Mouse (Mus musculus): Measurements from ENCODE around the gene Ankrd55. TPM values are rescaled to one million over a fixed set of nuclear protein-coding genes. Genes with fewer than 3 reads are reported as not detected.

The Ankrd55 gene
- polyA plus RNA-seq (2014; fragmentation: Nextera tagmentation; extraction: Ambion mirVana), result 0.11 and 0.40 TPM in 2 replicates

DNA sequence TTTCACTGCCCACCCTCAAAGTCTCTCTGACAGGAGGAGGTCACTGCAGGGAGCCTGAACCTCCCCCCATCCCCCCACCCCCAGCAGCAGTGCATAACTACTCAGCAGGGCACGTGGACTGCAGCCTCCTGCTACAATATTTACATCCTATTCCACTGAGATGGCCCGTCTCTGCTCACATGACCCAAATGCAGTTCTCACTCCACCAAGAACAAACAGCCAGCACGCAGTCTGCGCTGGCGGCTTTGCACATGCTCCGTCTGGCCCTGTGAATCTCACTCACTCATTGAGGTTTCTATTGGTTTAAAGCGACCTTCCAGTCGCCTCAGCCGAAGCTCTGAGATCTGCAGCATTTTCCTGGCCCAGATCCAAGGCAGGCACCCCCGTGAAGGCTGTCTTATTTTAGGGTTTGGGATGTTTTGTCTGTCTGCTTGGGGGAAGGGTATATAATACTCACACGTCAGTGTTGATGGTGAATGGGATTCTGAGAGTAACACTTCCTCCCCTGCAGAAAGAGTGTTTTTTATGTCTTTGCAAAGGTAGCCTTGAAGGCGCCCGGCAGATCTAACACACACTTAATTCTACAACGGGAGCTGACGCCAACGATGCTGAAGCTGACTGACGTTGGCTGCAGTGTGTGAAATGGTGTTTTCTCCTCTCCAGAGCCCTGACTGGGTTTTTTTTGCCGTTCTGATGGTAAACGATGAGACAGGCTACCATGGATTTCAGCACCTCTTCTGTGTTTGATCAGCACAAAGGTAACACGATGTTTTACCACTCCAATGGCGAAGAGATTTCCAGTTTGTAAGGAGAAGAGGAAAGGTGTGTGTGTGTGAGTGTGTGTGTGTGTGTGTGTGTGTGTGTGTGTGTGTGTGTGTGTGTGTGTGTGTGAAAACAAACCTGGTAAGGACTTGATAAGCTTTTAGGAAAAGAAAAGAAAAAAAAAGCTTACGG, at the start of gene Ankrd55:
Ankrd55 (plus strand) TSS at position 227 of the 954 bp plus-strand sequence.
- ATAC-seq (replicated peaks; ENCODE audit: low FRiP score), result peak; percentile 63
- Histone ChIP-seq H3K36me3 (ENCODE audit: control insufficient read depth, insufficient read depth, low read length) (no peaks in the 10 kb centered on the region), H3K4me1 (replicated peaks; ENCODE audit: control insufficient read depth, insufficient read depth, low read length) (peaks cover 3% of the 10 kb centered on the region; the same call in 1 of the 2 replicates), H3K9ac (ENCODE audit: low read depth, low read length) (no peak within 1 kb of the TSS), H3K4me3 (ENCODE audit: low read depth, low read length) (no peak within 1 kb of the TSS), H3K27ac (ENCODE audit: low read depth, low read length) (0 out of 2 replicates have a peak within 1 kb of the TSS, but pooled peaks have one; percentile 6), H3K9me3 (ENCODE audit: control insufficient read depth, low read length) (no peaks in the 10 kb centered on the region), H3K27me3 (replicated peaks; ENCODE audit: control insufficient read depth, insufficient read depth, low read length) (no peaks in the 10 kb centered on the region), H3K4me2 (peak within 1 kb of the TSS; percentile 44)
- WGBS, result 33% methylated on average over 22 of the region's 22 CpGs
- peak; percentile 52 for DNase-seq (ENCODE audit: low spot score)

DNA sequence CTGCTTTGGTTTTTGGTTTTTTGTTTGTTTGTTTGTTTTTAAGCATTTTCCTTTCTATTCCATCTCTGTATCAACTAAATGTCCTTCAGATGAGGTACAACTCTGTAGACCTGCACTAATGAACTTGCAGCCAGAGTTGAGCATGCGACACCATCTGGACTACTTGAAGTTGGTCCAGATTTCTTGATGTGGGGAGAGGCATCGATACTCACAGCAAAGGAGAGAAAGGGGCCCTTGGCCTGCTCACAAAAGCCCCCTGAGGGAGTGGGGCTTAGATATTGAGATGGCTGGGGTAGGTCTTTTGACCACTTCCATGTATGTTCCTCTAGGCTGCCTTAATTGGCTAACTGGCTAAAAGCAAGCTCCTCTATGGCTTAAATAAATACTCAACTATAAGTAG, 49.0 kb upstream of the Ankrd55 start:
- H3K9ac ChIP-seq (ENCODE audit: low read depth, low read length), result no peak overlapping the region
- no peaks in the 10 kb centered on the region for H3K4me1 ChIP-seq (replicated peaks; ENCODE audit: control insufficient read depth, insufficient read depth, low read length)
- WGBS, result 84% methylated on average over 2 of the region's 2 CpGs
- no peaks in the 10 kb centered on the region for H3K9me3 ChIP-seq (ENCODE audit: control insufficient read depth, low read length)
- H3K36me3 ChIP-seq (ENCODE audit: control insufficient read depth, insufficient read depth, low read length), result no peaks in the 10 kb centered on the region
- no peak overlapping the region for H3K4me3 ChIP-seq (ENCODE audit: low read depth, low read length)
- no peak overlapping the region for H3K4me2 ChIP-seq
- no peaks in the 10 kb centered on the region for H3K27me3 ChIP-seq (replicated peaks; ENCODE audit: control insufficient read depth, insufficient read depth, low read length)
- DNase-seq (ENCODE audit: low spot score) (no peak), ATAC-seq (replicated peaks; ENCODE audit: low FRiP score) (no peak)
- H3K27ac ChIP-seq (ENCODE audit: low read depth, low read length), result no peak overlapping the region

DNA sequence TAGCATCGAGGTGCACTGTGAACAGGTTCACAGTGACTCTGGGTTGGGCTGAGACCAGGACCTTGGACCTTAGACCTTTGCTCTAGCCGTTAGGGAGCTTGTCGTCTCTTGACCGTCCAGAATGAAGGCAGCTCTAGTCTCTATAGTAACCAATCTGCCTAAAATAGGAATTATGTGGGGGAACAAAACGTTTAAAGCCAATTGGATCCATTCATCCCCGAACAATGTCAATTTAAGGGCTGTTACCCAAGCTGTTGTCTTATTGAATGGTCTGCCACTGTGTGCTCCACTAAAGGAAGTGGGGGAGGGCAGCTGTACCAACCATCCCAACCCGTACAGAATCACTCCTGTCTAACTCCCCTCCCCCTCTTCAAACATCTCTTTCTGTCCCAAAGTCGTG, 46.8 kb upstream of the Ankrd55 start:
- no peak overlapping the region for H3K9ac ChIP-seq (ENCODE audit: low read depth, low read length)
- no peaks in the 10 kb centered on the region for H3K27me3 ChIP-seq (replicated peaks; ENCODE audit: control insufficient read depth, insufficient read depth, low read length)
- no peaks in the 10 kb centered on the region for H3K9me3 ChIP-seq (ENCODE audit: control insufficient read depth, low read length)
- 57% methylated on average over 8 of the region's 8 CpGs for WGBS
- H3K36me3 ChIP-seq (ENCODE audit: control insufficient read depth, insufficient read depth, low read length), result no peaks in the 10 kb centered on the region
- H3K4me1 ChIP-seq (replicated peaks; ENCODE audit: control insufficient read depth, insufficient read depth, low read length), result no peaks in the 10 kb centered on the region
- H3K27ac ChIP-seq (ENCODE audit: low read depth, low read length), result no peak overlapping the region
- H3K4me2 ChIP-seq, result no peak overlapping the region
- H3K4me3 ChIP-seq (ENCODE audit: low read depth, low read length), result no peak overlapping the region
- ATAC-seq (replicated peaks; ENCODE audit: low FRiP score) (no peak), DNase-seq (ENCODE audit: low spot score) (no peak)

DNA sequence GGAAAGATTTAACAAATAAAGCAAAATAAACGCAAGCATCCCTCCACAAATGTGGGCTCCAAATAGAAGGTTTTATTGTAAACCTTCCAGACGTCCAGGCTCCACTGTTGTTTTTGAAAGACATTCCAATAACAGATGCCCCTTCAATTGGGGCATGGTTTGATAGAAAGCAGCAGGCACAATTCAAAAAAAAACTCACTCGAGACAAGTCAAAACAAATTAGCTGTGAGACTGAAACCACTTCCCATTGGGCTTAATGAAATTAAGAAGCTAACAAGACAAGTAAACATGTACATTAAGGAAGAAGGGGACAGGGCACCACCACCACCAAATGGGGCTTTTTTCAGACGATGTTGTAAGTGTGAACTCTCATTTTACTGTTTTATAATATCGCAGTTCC, 43.1 kb upstream of the Ankrd55 start:
- no peaks in the 10 kb centered on the region for H3K27me3 ChIP-seq (replicated peaks; ENCODE audit: control insufficient read depth, insufficient read depth, low read length)
- H3K36me3 ChIP-seq (ENCODE audit: control insufficient read depth, insufficient read depth, low read length), result no peaks in the 10 kb centered on the region
- peaks cover 6% of the 10 kb centered on the region; the same call in 1 of the 2 replicates for H3K9me3 ChIP-seq (ENCODE audit: control insufficient read depth, low read length)
- H3K9ac ChIP-seq (ENCODE audit: low read depth, low read length), result no peak overlapping the region
- H3K4me3 ChIP-seq (ENCODE audit: low read depth, low read length), result no peak overlapping the region
- no peak overlapping the region for H3K4me2 ChIP-seq
- H3K27ac ChIP-seq (ENCODE audit: low read depth, low read length), result no peak overlapping the region
- DNase-seq (ENCODE audit: low spot score) (no peak), ATAC-seq (replicated peaks; ENCODE audit: low FRiP score) (no peak)
- WGBS, result 69% methylated on average over 5 of the region's 5 CpGs
- H3K4me1 ChIP-seq (replicated peaks; ENCODE audit: control insufficient read depth, insufficient read depth, low read length), result no peaks in the 10 kb centered on the region

DNA sequence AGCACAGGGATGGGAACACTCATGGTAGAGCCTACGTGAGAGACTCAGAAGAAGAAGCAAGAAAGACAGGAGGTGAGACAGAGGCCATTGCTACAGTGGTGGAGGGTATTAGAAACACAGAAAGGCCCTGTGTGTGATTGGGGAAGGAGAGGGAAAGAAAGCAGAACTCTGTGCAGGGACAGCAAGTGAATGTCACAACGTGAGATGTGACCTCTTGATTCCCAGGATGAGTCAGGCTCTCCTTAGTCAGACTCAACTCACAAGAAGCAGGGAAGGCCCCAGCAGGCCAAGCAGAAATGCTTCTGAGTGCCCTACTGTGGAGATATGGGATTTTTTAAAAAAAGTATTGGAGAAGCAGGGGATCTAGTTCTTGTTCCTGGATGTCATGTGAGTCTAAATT, 36.8 kb upstream of the Ankrd55 start:
- 61% methylated on average over 2 of the region's 2 CpGs for WGBS
- Histone ChIP-seq H3K36me3 (ENCODE audit: control insufficient read depth, insufficient read depth, low read length) (no peaks in the 10 kb centered on the region), H3K27me3 (replicated peaks; ENCODE audit: control insufficient read depth, insufficient read depth, low read length) (no peaks in the 10 kb centered on the region), H3K4me3 (ENCODE audit: low read depth, low read length) (no peak overlapping the region), H3K4me2 (no peak overlapping the region), H3K27ac (ENCODE audit: low read depth, low read length) (no peak overlapping the region), H3K9me3 (ENCODE audit: control insufficient read depth, low read length) (peaks cover 6% of the 10 kb centered on the region; the same call in 1 of the 2 replicates), H3K4me1 (replicated peaks; ENCODE audit: control insufficient read depth, insufficient read depth, low read length) (no peaks in the 10 kb centered on the region), H3K9ac (ENCODE audit: low read depth, low read length) (no peak overlapping the region)
- ATAC-seq (replicated peaks; ENCODE audit: low FRiP score) (no peak), DNase-seq (ENCODE audit: low spot score) (no peak)

DNA sequence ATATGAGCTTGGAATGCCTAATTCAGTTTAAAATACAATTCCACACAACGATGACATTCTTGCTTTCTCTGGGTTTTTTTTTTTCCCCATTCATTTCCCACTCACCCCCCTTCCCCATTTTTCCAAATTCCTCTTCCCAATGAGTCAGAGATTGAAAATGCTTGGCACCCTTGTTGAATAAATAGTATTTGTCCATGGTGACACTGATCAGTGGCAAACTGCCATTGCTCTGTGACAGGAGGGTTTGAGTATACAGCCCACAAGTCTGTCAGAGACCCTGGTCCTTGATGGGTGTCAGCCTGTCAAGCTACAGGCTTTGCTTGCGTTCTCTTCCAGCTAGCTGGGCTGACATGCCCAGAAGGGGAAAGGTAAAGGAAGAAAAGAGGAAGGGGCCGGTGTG, 36.2 kb upstream of the Ankrd55 start:
- Histone ChIP-seq H3K27me3 (replicated peaks; ENCODE audit: control insufficient read depth, insufficient read depth, low read length) (no peaks in the 10 kb centered on the region), H3K9ac (ENCODE audit: low read depth, low read length) (no peak overlapping the region), H3K4me2 (no peak overlapping the region), H3K36me3 (ENCODE audit: control insufficient read depth, insufficient read depth, low read length) (no peaks in the 10 kb centered on the region), H3K9me3 (ENCODE audit: control insufficient read depth, low read length) (peaks cover 6% of the 10 kb centered on the region; the same call in 1 of the 2 replicates), H3K4me3 (ENCODE audit: low read depth, low read length) (no peak overlapping the region), H3K4me1 (replicated peaks; ENCODE audit: control insufficient read depth, insufficient read depth, low read length) (no peaks in the 10 kb centered on the region), H3K27ac (ENCODE audit: low read depth, low read length) (no peak overlapping the region)
- WGBS, result 69% methylated on average over 3 of the region's 3 CpGs
- DNase-seq (ENCODE audit: low spot score), result no peak
- ATAC-seq (replicated peaks; ENCODE audit: low FRiP score), result no peak

DNA sequence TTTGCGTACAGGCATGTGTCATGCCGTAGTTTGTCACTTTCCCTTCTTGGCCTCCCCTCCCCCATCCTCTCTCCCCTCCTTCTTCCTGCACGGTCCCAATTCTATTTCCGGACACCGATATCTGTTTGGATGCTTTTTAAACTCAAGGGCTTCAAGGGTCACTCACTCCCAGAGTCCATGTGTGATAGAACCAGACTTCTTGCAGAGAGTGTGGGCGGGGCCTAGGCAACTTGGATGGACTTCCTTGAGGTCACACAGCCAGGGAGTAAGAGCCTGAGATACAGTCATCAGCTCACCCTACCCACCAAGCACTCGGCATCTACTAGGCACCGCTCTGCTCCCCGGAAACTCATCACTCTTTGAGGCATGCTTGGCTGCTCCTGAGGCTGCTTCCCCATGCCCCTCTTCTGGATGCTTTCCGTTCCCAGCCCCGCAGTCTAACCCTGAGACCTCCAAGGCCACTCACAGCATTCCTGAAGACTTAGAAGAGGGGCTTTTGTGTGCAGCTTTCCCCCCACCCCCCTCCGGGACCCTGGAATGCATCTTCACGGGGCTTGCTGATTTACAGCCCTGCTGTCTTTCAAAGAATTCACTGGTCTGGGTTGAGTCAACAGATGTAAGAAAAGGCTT, 35.1 kb upstream of the Ankrd55 start:
- no peak overlapping the region for H3K4me2 ChIP-seq
- ATAC-seq (replicated peaks; ENCODE audit: low FRiP score) (no peak), DNase-seq (ENCODE audit: low spot score) (no peak)
- WGBS, result 60% methylated on average over 13 of the region's 13 CpGs
- H3K4me1 ChIP-seq (replicated peaks; ENCODE audit: control insufficient read depth, insufficient read depth, low read length), result no peaks in the 10 kb centered on the region
- peaks cover 6% of the 10 kb centered on the region; the same call in 1 of the 2 replicates for H3K9me3 ChIP-seq (ENCODE audit: control insufficient read depth, low read length)
- no peak overlapping the region for H3K4me3 ChIP-seq (ENCODE audit: low read depth, low read length)
- H3K9ac ChIP-seq (ENCODE audit: low read depth, low read length), result no peak overlapping the region
- H3K27me3 ChIP-seq (replicated peaks; ENCODE audit: control insufficient read depth, insufficient read depth, low read length), result no peaks in the 10 kb centered on the region
- no peak overlapping the region for H3K27ac ChIP-seq (ENCODE audit: low read depth, low read length)
- no peaks in the 10 kb centered on the region for H3K36me3 ChIP-seq (ENCODE audit: control insufficient read depth, insufficient read depth, low read length)

DNA sequence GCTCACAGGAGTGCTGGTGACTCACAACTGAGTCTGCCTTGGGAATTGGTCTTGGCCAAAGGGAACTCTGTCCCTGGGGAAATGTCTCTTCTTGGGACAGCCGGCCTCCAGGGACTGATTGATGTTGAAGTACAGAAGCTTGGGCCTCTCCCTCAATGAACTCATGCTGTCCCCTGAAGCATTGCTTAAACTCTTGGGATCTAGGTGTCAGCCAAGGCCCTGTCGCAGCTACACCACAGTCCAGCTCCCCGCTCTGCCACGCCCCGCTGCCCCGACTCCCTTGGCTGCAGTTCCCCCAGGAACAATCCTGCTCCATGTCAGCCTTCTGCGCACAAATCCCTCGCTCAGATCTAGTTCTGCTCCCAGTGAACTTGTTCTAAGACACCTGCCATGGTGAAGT, 34.1 kb upstream of the Ankrd55 start:
- Histone ChIP-seq H3K4me1 (replicated peaks; ENCODE audit: control insufficient read depth, insufficient read depth, low read length) (0 out of 2 replicates have a peak, but pooled peaks cover 2% of the 10 kb centered on the region), H3K9ac (ENCODE audit: low read depth, low read length) (no peak overlapping the region), H3K4me3 (ENCODE audit: low read depth, low read length) (no peak overlapping the region), H3K27ac (ENCODE audit: low read depth, low read length) (no peak overlapping the region), H3K27me3 (replicated peaks; ENCODE audit: control insufficient read depth, insufficient read depth, low read length) (no peaks in the 10 kb centered on the region), H3K36me3 (ENCODE audit: control insufficient read depth, insufficient read depth, low read length) (no peaks in the 10 kb centered on the region), H3K4me2 (no peak overlapping the region), H3K9me3 (ENCODE audit: control insufficient read depth, low read length) (peaks cover 4% of the 10 kb centered on the region; the same call in 1 of the 2 replicates)
- 86% methylated on average over 8 of the region's 8 CpGs for WGBS
- no peak for DNase-seq (ENCODE audit: low spot score)
- ATAC-seq (replicated peaks; ENCODE audit: low FRiP score), result no peak

Measured in liver, embryonic 11.5 days (tissue).